Mouse (Mus musculus): ENCODE measurements around the gene Sinhcaf. TPM values are rescaled to one million over a fixed set of nuclear protein-coding genes. Genes with fewer than 3 reads are reported as not detected.

Gene Sinhcaf
- total and polyA plus RNA-seq, 3 experiments = 84.2 to 86.5 (median 84.5) TPM

DNA sequence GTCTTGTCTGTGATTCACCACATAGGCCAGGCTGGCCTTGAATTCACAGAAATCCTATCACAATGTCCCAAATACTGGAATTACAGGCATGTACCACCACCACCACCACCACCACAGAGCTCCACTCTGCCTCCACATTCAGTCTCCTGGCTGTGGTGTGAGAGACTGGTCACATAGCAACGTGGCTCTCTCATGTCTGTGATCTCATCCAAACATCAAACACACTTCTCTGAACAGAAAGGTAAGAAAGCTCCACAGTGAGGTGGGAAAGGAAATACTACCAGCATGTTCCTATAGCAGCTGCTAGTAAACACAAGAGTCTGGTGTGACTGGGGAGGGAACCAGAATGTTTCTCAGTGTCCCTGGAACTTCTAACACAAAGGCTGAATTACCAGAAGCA, 15.0 kb upstream of the Sinhcaf start:
- H3K36me3 ChIP-seq (replicated peaks) = no peaks in the 10 kb centered on the region
- TF ChIP-seq GATA1 (IDR thresholded peaks at IDR 0.05; ENCODE audit: borderline replicate concordance, low read length) = no peak
- no peak for TF ChIP-seq CTCF (IDR thresholded peaks at IDR 0.05; ENCODE audit: low read depth, low read length)
- TF ChIP-seq GATA2 (IDR thresholded peaks at IDR 0.05; ENCODE audit: borderline replicate concordance, low read depth, low read length) = no peak
- TF ChIP-seq POLR2AphosphoS5 (IDR thresholded peaks at IDR 0.05; ENCODE audit: insufficient replicate concordance, low read depth, low read length) = no peak
- no peak for TF ChIP-seq TAL1 (conservative IDR thresholded peaks at IDR 0.05; ENCODE audit: low read depth, low read length)
- DNase-seq (ENCODE audit: low spot score) (no peak), ATAC-seq (ENCODE audit: extremely low read depth, insufficient number of reproducible peaks, low FRiP score, poor library complexity, severe bottlenecking) (no peak)
- H3K27me3 ChIP-seq (ENCODE audit: insufficient read depth, low read length) = no peaks in the 10 kb centered on the region
- H3K9me3 ChIP-seq (replicated peaks) = no peaks in the 10 kb centered on the region
- no peak overlapping the region for H3K4me3 ChIP-seq (ENCODE audit: low read depth, low read length)
- peaks cover 15% of the 10 kb centered on the region for H3K4me1 ChIP-seq (ENCODE audit: insufficient read depth, low read depth, low read length)

DNA sequence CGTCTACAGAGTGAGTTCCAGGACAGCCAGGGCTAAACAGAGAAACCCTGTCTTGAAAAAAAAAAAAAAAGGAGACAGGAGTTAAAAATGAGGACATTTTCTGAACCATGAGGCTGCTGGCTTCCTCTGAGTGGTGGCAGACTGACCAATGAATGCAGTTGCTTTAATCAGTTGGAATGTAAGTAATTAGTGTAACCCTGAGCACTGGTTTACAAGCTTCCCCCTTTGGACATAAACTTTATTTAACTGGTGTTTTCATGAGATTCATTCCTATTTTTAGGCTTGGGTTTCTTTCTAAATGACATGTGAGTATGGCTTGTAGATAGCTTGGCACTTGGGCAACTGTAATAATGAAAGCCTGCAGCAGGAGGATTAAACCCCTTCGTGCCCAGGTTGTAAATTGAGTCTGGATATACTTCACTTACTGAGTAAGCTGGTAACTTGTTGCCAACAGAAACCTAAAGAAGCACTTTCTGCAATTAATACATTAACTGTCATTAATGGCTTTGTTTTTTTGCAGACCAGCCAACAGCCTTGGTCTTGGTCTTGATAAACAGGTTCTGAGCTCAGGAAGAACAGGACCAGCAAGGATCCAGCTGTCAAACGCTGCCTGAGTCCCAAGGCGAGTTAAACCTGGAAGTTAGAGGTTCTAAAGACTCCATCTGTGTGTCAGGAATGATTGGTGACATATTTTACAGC, 13.4 kb upstream of the Sinhcaf start:
- no peaks in the 10 kb centered on the region for H3K36me3 ChIP-seq (replicated peaks)
- DNase-seq (ENCODE audit: low spot score) = no peak
- no peak for ATAC-seq (ENCODE audit: extremely low read depth, insufficient number of reproducible peaks, low FRiP score, poor library complexity, severe bottlenecking)
- H3K4me3 ChIP-seq (ENCODE audit: low read depth, low read length) = no peak overlapping the region
- no peaks in the 10 kb centered on the region for H3K9me3 ChIP-seq (replicated peaks)
- no peaks in the 10 kb centered on the region for H3K27me3 ChIP-seq (ENCODE audit: insufficient read depth, low read length)
- peaks cover 28% of the 10 kb centered on the region for H3K4me1 ChIP-seq (ENCODE audit: insufficient read depth, low read depth, low read length)
- TF ChIP-seq CTCF (IDR thresholded peaks at IDR 0.05; ENCODE audit: low read depth, low read length) (no peak), TAL1 (conservative IDR thresholded peaks at IDR 0.05; ENCODE audit: low read depth, low read length) (no peak), POLR2AphosphoS5 (IDR thresholded peaks at IDR 0.05; ENCODE audit: insufficient replicate concordance, low read depth, low read length) (no peak), GATA1 (IDR thresholded peaks at IDR 0.05; ENCODE audit: borderline replicate concordance, low read length) (no peak), GATA2 (IDR thresholded peaks at IDR 0.05; ENCODE audit: borderline replicate concordance, low read depth, low read length) (no peak)

DNA sequence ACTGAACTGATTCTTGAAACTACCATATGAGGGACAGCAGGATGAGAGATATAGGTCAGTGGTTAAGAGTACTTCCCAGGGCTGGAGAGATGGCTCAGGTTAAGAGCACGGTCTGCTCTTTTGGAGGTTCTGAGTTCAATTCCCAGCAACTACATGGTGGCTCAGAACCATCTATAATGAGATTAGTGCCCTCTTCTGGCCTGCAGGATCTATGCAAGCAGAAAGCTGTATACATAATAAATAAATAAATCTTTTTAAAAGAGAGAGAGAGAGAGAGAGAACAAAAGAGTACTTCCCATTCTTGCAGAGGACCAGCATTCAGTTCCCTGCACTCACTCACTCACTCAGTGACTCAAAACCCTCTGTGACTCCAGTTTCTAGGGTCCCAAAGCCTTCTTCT, 12.4 kb upstream of the Sinhcaf start:
- Histone ChIP-seq H3K27me3 (ENCODE audit: insufficient read depth, low read length) (no peaks in the 10 kb centered on the region), H3K9me3 (replicated peaks) (no peaks in the 10 kb centered on the region), H3K4me3 (ENCODE audit: low read depth, low read length) (no peak overlapping the region), H3K4me1 (ENCODE audit: insufficient read depth, low read depth, low read length) (peaks cover 34% of the 10 kb centered on the region), H3K36me3 (replicated peaks) (no peaks in the 10 kb centered on the region)
- no peak for TF ChIP-seq POLR2AphosphoS5 (IDR thresholded peaks at IDR 0.05; ENCODE audit: insufficient replicate concordance, low read depth, low read length)
- no peak for TF ChIP-seq CTCF (IDR thresholded peaks at IDR 0.05; ENCODE audit: low read depth, low read length)
- no peak for TF ChIP-seq TAL1 (conservative IDR thresholded peaks at IDR 0.05; ENCODE audit: low read depth, low read length)
- TF ChIP-seq GATA1 (IDR thresholded peaks at IDR 0.05; ENCODE audit: borderline replicate concordance, low read length) = no peak
- no peak for TF ChIP-seq GATA2 (IDR thresholded peaks at IDR 0.05; ENCODE audit: borderline replicate concordance, low read depth, low read length)
- DNase-seq (ENCODE audit: low spot score) (no peak), ATAC-seq (ENCODE audit: extremely low read depth, insufficient number of reproducible peaks, low FRiP score, poor library complexity, severe bottlenecking) (no peak)

DNA sequence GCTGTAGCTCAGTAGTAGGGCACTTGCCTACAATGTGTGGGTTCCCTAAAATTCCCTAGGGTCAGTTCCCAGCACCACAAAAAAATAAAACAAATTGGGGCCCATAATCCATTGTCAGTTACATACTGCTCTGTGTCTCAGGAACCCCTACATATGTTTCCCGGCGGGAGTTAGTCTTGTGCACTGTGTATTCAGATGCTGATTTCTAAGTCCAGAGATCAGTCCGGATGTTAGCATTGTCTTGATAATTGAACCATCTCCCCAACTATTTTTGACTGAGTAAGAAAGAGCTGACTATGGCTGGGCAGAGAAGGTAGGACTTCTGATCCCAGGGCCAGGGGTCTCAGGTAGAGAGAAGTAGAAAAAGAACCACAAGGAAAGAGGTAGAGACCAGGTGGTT, 10.8 kb upstream of the Sinhcaf start:
- peaks cover 34% of the 10 kb centered on the region for H3K4me1 ChIP-seq (ENCODE audit: insufficient read depth, low read depth, low read length)
- ATAC-seq (ENCODE audit: extremely low read depth, insufficient number of reproducible peaks, low FRiP score, poor library complexity, severe bottlenecking) = no peak
- no peaks in the 10 kb centered on the region for H3K36me3 ChIP-seq (replicated peaks)
- TF ChIP-seq POLR2AphosphoS5 (IDR thresholded peaks at IDR 0.05; ENCODE audit: insufficient replicate concordance, low read depth, low read length) = no peak
- TF ChIP-seq GATA2 (IDR thresholded peaks at IDR 0.05; ENCODE audit: borderline replicate concordance, low read depth, low read length) = no peak
- TF ChIP-seq GATA1 (IDR thresholded peaks at IDR 0.05; ENCODE audit: borderline replicate concordance, low read length) = no peak
- TF ChIP-seq TAL1 (conservative IDR thresholded peaks at IDR 0.05; ENCODE audit: low read depth, low read length) = no peak
- TF ChIP-seq CTCF (IDR thresholded peaks at IDR 0.05; ENCODE audit: low read depth, low read length) = no peak
- DNase-seq (ENCODE audit: low spot score) = no peak
- no peaks in the 10 kb centered on the region for H3K9me3 ChIP-seq (replicated peaks)
- no peak overlapping the region for H3K4me3 ChIP-seq (ENCODE audit: low read depth, low read length)
- H3K27me3 ChIP-seq (ENCODE audit: insufficient read depth, low read length) = no peaks in the 10 kb centered on the region

DNA sequence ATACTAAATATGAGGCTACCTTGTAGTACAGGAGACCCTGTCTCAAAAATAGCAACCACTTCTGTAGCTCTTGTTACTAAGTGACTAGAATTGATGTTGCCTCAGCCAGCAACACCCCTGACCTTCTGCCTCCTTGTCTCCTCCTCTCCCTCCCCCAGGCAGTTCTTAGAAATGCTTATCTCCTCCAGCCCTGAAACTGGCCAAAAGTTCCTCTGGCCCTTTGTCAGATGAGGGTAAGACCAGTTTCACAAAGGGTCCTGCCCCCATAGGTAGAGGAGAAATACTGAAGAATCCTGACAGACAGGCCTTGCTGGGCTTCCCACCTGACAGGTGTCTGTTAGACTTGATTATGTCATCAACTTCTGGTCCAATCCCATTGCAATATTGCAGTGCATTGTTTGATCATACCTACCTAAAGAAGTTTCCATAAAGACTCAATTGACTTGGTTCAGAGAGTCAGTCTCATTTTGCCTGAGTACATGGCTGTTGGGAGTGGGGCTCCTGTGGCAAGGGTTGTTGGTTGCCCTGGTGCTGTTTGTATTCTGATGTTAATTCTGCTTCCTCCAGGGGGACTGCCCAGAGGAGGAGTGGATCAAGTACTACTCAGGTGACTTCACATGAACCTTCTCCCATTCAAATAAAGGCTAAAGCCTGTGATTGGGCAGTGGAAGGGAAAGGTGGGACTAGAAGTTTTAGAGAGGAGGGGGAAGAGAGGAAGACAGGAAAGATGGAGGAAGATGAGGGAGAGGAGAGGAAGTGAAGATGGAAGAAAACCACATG, 9.6 kb upstream of the Sinhcaf start:
- Histone ChIP-seq H3K9me3 (replicated peaks) (no peaks in the 10 kb centered on the region), H3K4me3 (ENCODE audit: low read depth, low read length) (no peak overlapping the region; the same call in 1 of the 2 replicates), H3K27me3 (ENCODE audit: insufficient read depth, low read length) (no peaks in the 10 kb centered on the region), H3K36me3 (replicated peaks) (no peaks in the 10 kb centered on the region), H3K4me1 (ENCODE audit: insufficient read depth, low read depth, low read length) (peaks cover 34% of the 10 kb centered on the region)
- ATAC-seq (ENCODE audit: extremely low read depth, insufficient number of reproducible peaks, low FRiP score, poor library complexity, severe bottlenecking) (peak; percentile 79), DNase-seq (ENCODE audit: low spot score) (peak; percentile 5)
- no peak for TF ChIP-seq GATA1 (IDR thresholded peaks at IDR 0.05; ENCODE audit: borderline replicate concordance, low read length)
- TF ChIP-seq TAL1 (conservative IDR thresholded peaks at IDR 0.05; ENCODE audit: low read depth, low read length) = peak; percentile 28; the same call in 1 of the 2 replicates
- TF ChIP-seq GATA2 (IDR thresholded peaks at IDR 0.05; ENCODE audit: borderline replicate concordance, low read depth, low read length) = no peak
- TF ChIP-seq CTCF (IDR thresholded peaks at IDR 0.05; ENCODE audit: low read depth, low read length) = no peak
- no peak for TF ChIP-seq POLR2AphosphoS5 (IDR thresholded peaks at IDR 0.05; ENCODE audit: insufficient replicate concordance, low read depth, low read length)

DNA sequence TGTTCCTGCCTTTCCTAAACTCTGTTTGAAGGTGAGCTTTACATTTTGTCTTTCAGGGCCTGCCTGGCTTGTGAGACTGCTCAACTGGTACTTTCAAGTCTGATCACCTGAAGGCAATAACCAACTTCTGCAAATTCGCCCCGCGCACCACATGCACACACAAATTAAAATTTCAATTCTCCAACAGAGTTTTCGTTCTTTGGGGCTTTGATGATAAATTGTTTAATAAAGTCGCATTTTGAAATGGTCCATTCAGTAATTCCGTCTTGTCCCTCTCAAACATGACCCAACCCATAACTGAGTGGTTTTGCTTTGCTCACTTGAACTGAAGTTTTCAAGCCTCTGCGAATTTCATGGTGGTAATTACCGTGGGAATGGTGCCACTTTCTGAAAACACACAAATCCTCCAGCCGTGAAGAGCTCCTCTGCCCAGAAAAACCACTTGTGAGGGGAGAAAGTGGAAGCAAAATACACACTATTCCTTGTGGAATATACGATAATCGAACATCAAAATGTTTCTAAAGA, 676 bp upstream of the Sinhcaf start:
- Histone ChIP-seq H3K36me3 (replicated peaks) (peaks cover 12% of the 10 kb centered on the region), H3K4me1 (ENCODE audit: insufficient read depth, low read depth, low read length) (peaks cover 29% of the 10 kb centered on the region), H3K27me3 (ENCODE audit: insufficient read depth, low read length) (no peaks in the 10 kb centered on the region), H3K4me3 (ENCODE audit: low read depth, low read length) (peak overlapping the region; percentile 95), H3K9me3 (replicated peaks) (no peaks in the 10 kb centered on the region)
- TF ChIP-seq TAL1 (conservative IDR thresholded peaks at IDR 0.05; ENCODE audit: low read depth, low read length) (no peak), POLR2AphosphoS5 (IDR thresholded peaks at IDR 0.05; ENCODE audit: insufficient replicate concordance, low read depth, low read length) (no peak), GATA1 (IDR thresholded peaks at IDR 0.05; ENCODE audit: borderline replicate concordance, low read length) (no peak), GATA2 (IDR thresholded peaks at IDR 0.05; ENCODE audit: borderline replicate concordance, low read depth, low read length) (no peak), CTCF (IDR thresholded peaks at IDR 0.05; ENCODE audit: low read depth, low read length) (no peak)
- ATAC-seq (ENCODE audit: extremely low read depth, insufficient number of reproducible peaks, low FRiP score, poor library complexity, severe bottlenecking) = no peak
- no peak for DNase-seq (ENCODE audit: low spot score)
